Mouse (Mus musculus): ENCODE data around the gene Zmym4. TPM values are rescaled to one million over a fixed set of nuclear protein-coding genes. Genes with fewer than 3 reads are reported as not detected.

The Zmym4 gene
- total and polyA plus RNA-seq, 3 experiments: 3.5 to 22.6 (median 20.2) TPM

- Histone ChIP-seq H3K27me3 (ENCODE audit: control insufficient read depth, insufficient read depth, low read length) (no peaks in the 10 kb centered on the region), H3K9ac (ENCODE audit: low read depth, low read length) (no peak overlapping the region), H3K79me2 (replicated peaks; ENCODE audit: control insufficient read depth, insufficient read depth, low read length) (no peaks in the 10 kb centered on the region), H3K36me3 (ENCODE audit: control insufficient read depth, insufficient read depth, low read length) (no peaks in the 10 kb centered on the region), H3K27ac (no peak overlapping the region), H3K4me3 (no peak overlapping the region), H3K4me1 (ENCODE audit: control insufficient read depth, insufficient read depth, low read length) (peaks cover 5% of the 10 kb centered on the region)
- no peak for DNase-seq
- no peak for TF ChIP-seq POLR2A (IDR thresholded peaks at IDR 0.05; ENCODE audit: insufficient read depth, low read depth, low read length)
- TF ChIP-seq CTCF (IDR thresholded peaks at IDR 0.05): no peak
- TF ChIP-seq EP300 (IDR thresholded peaks at IDR 0.05; ENCODE audit: insufficient read depth, low read depth, low read length): no peak
- 72% methylated on average over 3 of the region's 3 CpGs for WGBS
- intact Hi-C loops (cut with DNase I): no loop called here
Observed at GRCm38 (mm10) chr4:126842911-126843310, 125.0 kb downstream of the Zmym4 start.

GRCm38 (mm10) chr4:126840996-126841560 lies 126.9 kb downstream of the Zmym4 start:
- 90% methylated on average over 15 of the region's 15 CpGs for WGBS
- no peaks in the 10 kb centered on the region for H3K36me3 ChIP-seq (ENCODE audit: control insufficient read depth, insufficient read depth, low read length)

GRCm38 (mm10) chr4:126839873-126840272 lies 128.1 kb downstream of the Zmym4 start:
- Histone ChIP-seq H3K79me2 (replicated peaks; ENCODE audit: control insufficient read depth, insufficient read depth, low read length) (no peaks in the 10 kb centered on the region), H3K9ac (ENCODE audit: low read depth, low read length) (no peak overlapping the region), H3K36me3 (ENCODE audit: control insufficient read depth, insufficient read depth, low read length) (no peaks in the 10 kb centered on the region), H3K4me1 (ENCODE audit: control insufficient read depth, insufficient read depth, low read length) (peaks cover 5% of the 10 kb centered on the region), H3K27ac (no peak overlapping the region), H3K27me3 (ENCODE audit: control insufficient read depth, insufficient read depth, low read length) (no peaks in the 10 kb centered on the region), H3K4me3 (no peak overlapping the region)
- intact Hi-C loops (cut with DNase I): loop anchor here (1.0 to 2.0 kb wide), 3 partner anchors 95 to 286 kb away; no protein-coding TSS in a partner anchor
- WGBS: 16% methylated on average over 7 of the region's 7 CpGs
- DNase-seq: peak; percentile 70 to 88
- TF ChIP-seq EP300 (IDR thresholded peaks at IDR 0.05; ENCODE audit: insufficient read depth, low read depth, low read length): 0 out of 2 replicates have a peak, but pooled peaks have one; percentile 30
- TF ChIP-seq POLR2A (IDR thresholded peaks at IDR 0.05; ENCODE audit: insufficient read depth, low read depth, low read length): no peak
- TF ChIP-seq CTCF (IDR thresholded peaks at IDR 0.05): peak; percentile 97

More at GRCm38 (mm10) chr4:126840996-126841560, 126.9 kb downstream of the Zmym4 start:
- Histone ChIP-seq H3K27me3 (ENCODE audit: control insufficient read depth, insufficient read depth, low read length) (no peaks in the 10 kb centered on the region), H3K9ac (ENCODE audit: low read depth, low read length) (no peak overlapping the region), H3K4me3 (no peak overlapping the region), H3K4me1 (ENCODE audit: control insufficient read depth, insufficient read depth, low read length) (peaks cover 5% of the 10 kb centered on the region), H3K27ac (no peak overlapping the region), H3K79me2 (replicated peaks; ENCODE audit: control insufficient read depth, insufficient read depth, low read length) (no peaks in the 10 kb centered on the region)
- intact Hi-C loops (cut with DNase I): loop anchor here (1.0 to 2.0 kb wide), 2 partner anchors 96 to 287 kb away; no protein-coding TSS in a partner anchor
- no peak for DNase-seq
- TF ChIP-seq CTCF (IDR thresholded peaks at IDR 0.05) (no peak), EP300 (IDR thresholded peaks at IDR 0.05; ENCODE audit: insufficient read depth, low read depth, low read length) (no peak), POLR2A (IDR thresholded peaks at IDR 0.05; ENCODE audit: insufficient read depth, low read depth, low read length) (no peak)

- no peaks in the 10 kb centered on the region for H3K27me3 ChIP-seq (ENCODE audit: control insufficient read depth, insufficient read depth, low read length)
- H3K79me2 ChIP-seq (replicated peaks; ENCODE audit: control insufficient read depth, insufficient read depth, low read length): no peaks in the 10 kb centered on the region
- intact Hi-C loops (cut with DNase I): loop anchor here (2.0 kb wide), 1 partner anchor 238 kb away; no protein-coding TSS in a partner anchor
- no peak overlapping the region for H3K27ac ChIP-seq
- WGBS: 33% methylated on average over 7 of the region's 7 CpGs
- no peaks in the 10 kb centered on the region for H3K36me3 ChIP-seq (ENCODE audit: control insufficient read depth, insufficient read depth, low read length)
- no peak overlapping the region for H3K4me3 ChIP-seq
- no peak overlapping the region for H3K9ac ChIP-seq (ENCODE audit: low read depth, low read length)
- no peak for DNase-seq
- TF ChIP-seq EP300 (IDR thresholded peaks at IDR 0.05; ENCODE audit: insufficient read depth, low read depth, low read length) (no peak), POLR2A (IDR thresholded peaks at IDR 0.05; ENCODE audit: insufficient read depth, low read depth, low read length) (no peak), CTCF (IDR thresholded peaks at IDR 0.05) (no peak)
- peaks cover 5% of the 10 kb centered on the region for H3K4me1 ChIP-seq (ENCODE audit: control insufficient read depth, insufficient read depth, low read length)
Observed at GRCm38 (mm10) chr4:126838799-126839198, 129.1 kb downstream of the Zmym4 start.

- no peaks in the 10 kb centered on the region for H3K27me3 ChIP-seq (ENCODE audit: control insufficient read depth, insufficient read depth, low read length)
- no peak overlapping the region for H3K4me3 ChIP-seq
- no peak overlapping the region for H3K27ac ChIP-seq
- TF ChIP-seq EP300 (IDR thresholded peaks at IDR 0.05; ENCODE audit: insufficient read depth, low read depth, low read length): no peak
- no peaks in the 10 kb centered on the region for H3K79me2 ChIP-seq (replicated peaks; ENCODE audit: control insufficient read depth, insufficient read depth, low read length)
- H3K9ac ChIP-seq (ENCODE audit: low read depth, low read length): no peak overlapping the region
- WGBS: 97% methylated on average over 5 of the region's 5 CpGs
- H3K4me1 ChIP-seq (ENCODE audit: control insufficient read depth, insufficient read depth, low read length): no peaks in the 10 kb centered on the region
- DNase-seq: no peak
- intact Hi-C loops (cut with DNase I): no loop called here
- H3K36me3 ChIP-seq (ENCODE audit: control insufficient read depth, insufficient read depth, low read length): no peaks in the 10 kb centered on the region
Observed at GRCm38 (mm10) chr4:126831122-126831521, 136.8 kb downstream of the Zmym4 start.

- peaks cover 4% of the 10 kb centered on the region for H3K4me1 ChIP-seq (ENCODE audit: control insufficient read depth, insufficient read depth, low read length)
- no peak overlapping the region for H3K4me3 ChIP-seq
- peaks cover 7% of the 10 kb centered on the region for H3K36me3 ChIP-seq (ENCODE audit: control insufficient read depth, insufficient read depth, low read length)
- intact Hi-C loops (cut with DNase I): no loop called here
- H3K79me2 ChIP-seq (replicated peaks; ENCODE audit: control insufficient read depth, insufficient read depth, low read length): no peaks in the 10 kb centered on the region
- no peak for DNase-seq
- peak overlapping the region; percentile 11; the same call in 1 of the 2 replicates for H3K27ac ChIP-seq
- no peak overlapping the region for H3K9ac ChIP-seq (ENCODE audit: low read depth, low read length)
- TF ChIP-seq POLR2A (IDR thresholded peaks at IDR 0.05; ENCODE audit: insufficient read depth, low read depth, low read length): no peak
- TF ChIP-seq EP300 (IDR thresholded peaks at IDR 0.05; ENCODE audit: insufficient read depth, low read depth, low read length): no peak
- TF ChIP-seq CTCF (IDR thresholded peaks at IDR 0.05): no peak
- 40% methylated on average over 5 of the region's 5 CpGs for WGBS
- H3K27me3 ChIP-seq (ENCODE audit: control insufficient read depth, insufficient read depth, low read length): no peaks in the 10 kb centered on the region
Observed at GRCm38 (mm10) chr4:126823917-126824316, 144.0 kb downstream of the Zmym4 start.

Measured in heart, adult 2 months (tissue).